In genomic region chr12:86082481-86083012, GRCm38 (mm10) we compare ENCODE assay signal across 8 mouse cellular contexts. TPM values are rescaled to one million over a fixed set of nuclear protein-coding genes. Genes with fewer than 3 reads are reported as not detected.
DNase-seq lines count a peak whose midpoint lies in the region; ATAC-seq and TF ChIP-seq lines count a peak whose summit lies in the region.

Gene Ift43 (plus strand): TSS chr12:86082541.

- no peaks in the 10 kb centered on the region for H3K27me3 ChIP-seq in hindbrain, postnatal 0 days (ENCODE audit: insufficient read depth, low read length)
- peaks cover 73% of the 10 kb centered on the region for H3K27me3 ChIP-seq in megakaryocyte, embryonic 14.5 days (replicated peaks)

- peak within 1 kb of the TSS; percentile 73 for H3K4me2 ChIP-seq in hindbrain, postnatal 0 days (ENCODE audit: low read depth, low read length)

- peak; percentile 85 for DNase-seq in adipocyte (ENCODE audit: low spot score)
- peak; percentile 85 to 86 for DNase-seq in cerebellum, postnatal 36 days
- DNase-seq in gastrocnemius, adult 8-10 months (ENCODE audit: low spot score in 2 of 2) = peak; percentile 68 to 71
- peak; percentile 94 for DNase-seq in hindbrain, postnatal 0 days (ENCODE audit: low spot score)
- DNase-seq in left cerebral cortex, postnatal 10 days (ENCODE audit: extremely low spot score in 1 of 2, low spot score in 2 of 2) = peak; percentile 73 to 90
- DNase-seq in right cerebral cortex, postnatal 36 days (ENCODE audit: low spot score in 2 of 2) = peak; percentile 78 to 81

- intact Hi-C loops in left cerebral cortex, postnatal 10 days (cut with DNase I) = no loop called here

- peak; percentile 74 for ATAC-seq in hindbrain, postnatal 0 days
- ATAC-seq in erythroid progenitor cell, adult 5-6 weeks (replicated peaks; ENCODE audit: low FRiP score, poor library complexity, severe bottlenecking) = no peak

- H3K27ac ChIP-seq in hindbrain, postnatal 0 days = peak within 1 kb of the TSS; percentile 42; the same call in 1 of the 2 replicates

- no peaks in the 10 kb centered on the region for H3K9me3 ChIP-seq in hindbrain, postnatal 0 days (ENCODE audit: low read length)
- no peaks in the 10 kb centered on the region for H3K9me3 ChIP-seq in megakaryocyte, embryonic 14.5 days

- no peaks in the 10 kb centered on the region; the same call in 1 of the 2 replicates for H3K36me3 ChIP-seq in hindbrain, postnatal 0 days (ENCODE audit: insufficient read depth, low read length)
- H3K36me3 ChIP-seq in megakaryocyte, embryonic 14.5 days (replicated peaks; ENCODE audit: low read length) = no peaks in the 10 kb centered on the region

- TF ChIP-seq CTCF in hindbrain, postnatal 0 days (IDR thresholded peaks at IDR 0.05; ENCODE audit: low read depth) = no peak

- H3K4me1 ChIP-seq in hindbrain, postnatal 0 days (ENCODE audit: insufficient read depth, low read length) = peaks cover 9% of the 10 kb centered on the region; the same call in 1 of the 2 replicates
- peaks cover 26% of the 10 kb centered on the region for H3K4me1 ChIP-seq in megakaryocyte, embryonic 14.5 days

- H3K4me3 ChIP-seq in hindbrain, postnatal 0 days (ENCODE audit: low read length) = peak within 1 kb of the TSS; percentile 70
- peak within 1 kb of the TSS; percentile 91 for H3K4me3 ChIP-seq in megakaryocyte, embryonic 14.5 days (replicated peaks)

- peak within 1 kb of the TSS; percentile 51 for H3K9ac ChIP-seq in hindbrain, postnatal 0 days (replicated peaks; ENCODE audit: low read length)

- under 1% methylated on average over 35 of the region's 35 CpGs for WGBS in hindbrain, postnatal 0 days

RNA-seq across cellular contexts. Expression of gene Ift43, which starts in this region (rescaled TPM):
- 10 to 100 TPM; 10.5 to 13.4 (median 11.8) TPM for total RNA-seq in gastrocnemius, adult 8-10 months (2022)
- total RNA-seq in hindbrain, postnatal 0 days (2014; rRNA removed) = 14.4 and 22.4 TPM in 2 replicates
- 39.1 and 41.5 TPM in 2 replicates for polyA plus RNA-seq in hindbrain, postnatal 0 days (2015; fragmentation: Nextera tagmentation; extraction: Ambion mirVana)
- 10 to 100 TPM; 11.4 to 15.4 TPM for total RNA-seq in left cerebral cortex, postnatal 10 days (2021)
- polyA plus RNA-seq in megakaryocyte, embryonic 14.5 days (2012; ENCODE audit: insufficient read depth, low replicate concordance) = 4.1 TPM in 1 of 2 replicates, not detected in the other
- not detected in 2 replicates for total RNA-seq in erythroid progenitor cell, adult 5-6 weeks (2015; ENCODE audit: low replicate concordance)
- total RNA-seq in erythroid progenitor cell, adult 5-6 weeks (2017; ENCODE audit: low replicate concordance) = not detected in 2 replicates

Comparison
In these comparisons a context has a peak if more than half of its experiments do, and no peak if none do; other contexts are left out.
1. RNA of gene Ift43 (total RNA-seq): 14.4 to 22.4 TPM in hindbrain, postnatal 0 days, 11.4 to 15.4 TPM in left cerebral cortex, postnatal 10 days and 10.5 to 13.4 TPM in gastrocnemius, adult 8-10 months; not detected in erythroid progenitor cell, adult 5-6 weeks; every median in the first group is over 10 times any median in the second.
2. Peak in every context shown above with its lines, with median percentiles within 50 percentile points of each other: DNase-seq.